Mouse (Mus musculus) C2C12 (cell line): ENCODE measurements around the gene Eps8l1. TPM values are rescaled to one million over a fixed set of nuclear protein-coding genes. Genes with fewer than 3 reads are reported as not detected.
"Not testable (repeated sequence)": the region's sequence is repeated elsewhere in the genome, so short reads cannot be mapped to it uniquely, and the experiment has no call there.

Experiments
- H3K27me3 ChIP-seq: one replicate; pipeline ENCODE4 v1.6.1; 2011; ENCODE audit not compliant: control insufficient read depth, insufficient read depth, insufficient read length
- H3K36me3 ChIP-seq: one replicate; pipeline ENCODE4 v1.6.1; 2011; ENCODE audit not compliant: control insufficient read depth, insufficient read depth
- H3K4me3 ChIP-seq: one replicate; pipeline ENCODE4 v1.5.1; 2011; ENCODE audit warnings: mild to moderate bottlenecking, control low read depth; ENCODE audit not compliant: poor library complexity, insufficient read depth, severe bottlenecking
- H3K79me2 ChIP-seq: one replicate; pipeline ENCODE4 v1.6.1; 2011; ENCODE audit not compliant: control insufficient read depth, insufficient read depth
- H3K79me3 ChIP-seq: one replicate; pipeline ENCODE4 v1.6.1; 2011; ENCODE audit warnings: low read depth, control low read depth
- H3ac ChIP-seq: one replicate; pipeline ENCODE3; 2011; ENCODE audit warnings: low read depth; ENCODE audit not compliant: control insufficient read depth, insufficient read length
- CEBPB ChIP-seq: IDR thresholded peaks from one replicate; pipeline ENCODE4 v1.6.1; 2011; ENCODE audit warnings: low read depth, mild to moderate bottlenecking, control low read depth, moderate library complexity
- CTCF ChIP-seq: IDR thresholded peaks from one replicate; pipeline ENCODE4 v1.5.1; 2011; ENCODE audit not compliant: control insufficient read depth, insufficient read depth, insufficient read length
- FOSL1 ChIP-seq: IDR thresholded peaks from one replicate; pipeline ENCODE4 v1.8.0; 2011; ENCODE audit warnings: mild to moderate bottlenecking, low read length; ENCODE audit not compliant: poor library complexity, insufficient read depth, severe bottlenecking
- MAX ChIP-seq: IDR thresholded peaks from one replicate; pipeline ENCODE4 v1.6.1; 2011; ENCODE audit warnings: mild to moderate bottlenecking, control low read depth
- MYOD1 ChIP-seq: IDR thresholded peaks from one replicate; pipeline ENCODE4 v1.6.1; 2011; ENCODE audit warnings: low read depth; ENCODE audit not compliant: control insufficient read depth, insufficient read length
- MYOG ChIP-seq: IDR thresholded peaks from one replicate; pipeline ENCODE4 v1.6.1; 2011; ENCODE audit not compliant: control insufficient read depth, insufficient read length; ENCODE audit errors: extremely low read depth
- USF1 ChIP-seq: IDR thresholded peaks from one replicate; pipeline ENCODE4 v1.6.1; 2011; ENCODE audit warnings: low read depth, mild to moderate bottlenecking, control low read depth, moderate library complexity
- long read RNA-seq, 2 experiments: library from polyadenylated mRNA; unstranded; transcript quantifications; one replicate each; pipeline ENCODE4 v2.0.0; 2019 to 2020
- polyA plus RNA-seq: library from polyadenylated mRNA; unstranded; fragments of >200 nt; fragmentation: generic; extraction: Trizol; gene quantifications from one replicate; pipeline ENCODE4 v1.2.1, GENCODE M21; 2012; ENCODE audit warnings: missing spikeins

The Eps8l1 gene
- 0.28 TPM for polyA plus RNA-seq
- long read RNA-seq, experiment 1, result 0 reads
- long read RNA-seq, experiment 2, partial matches to known transcripts, result 1 of 1 reads
- long read RNA-seq, experiment 2, other reads (novel, unspliced or antisense), result 0 of 1 reads

DNA sequence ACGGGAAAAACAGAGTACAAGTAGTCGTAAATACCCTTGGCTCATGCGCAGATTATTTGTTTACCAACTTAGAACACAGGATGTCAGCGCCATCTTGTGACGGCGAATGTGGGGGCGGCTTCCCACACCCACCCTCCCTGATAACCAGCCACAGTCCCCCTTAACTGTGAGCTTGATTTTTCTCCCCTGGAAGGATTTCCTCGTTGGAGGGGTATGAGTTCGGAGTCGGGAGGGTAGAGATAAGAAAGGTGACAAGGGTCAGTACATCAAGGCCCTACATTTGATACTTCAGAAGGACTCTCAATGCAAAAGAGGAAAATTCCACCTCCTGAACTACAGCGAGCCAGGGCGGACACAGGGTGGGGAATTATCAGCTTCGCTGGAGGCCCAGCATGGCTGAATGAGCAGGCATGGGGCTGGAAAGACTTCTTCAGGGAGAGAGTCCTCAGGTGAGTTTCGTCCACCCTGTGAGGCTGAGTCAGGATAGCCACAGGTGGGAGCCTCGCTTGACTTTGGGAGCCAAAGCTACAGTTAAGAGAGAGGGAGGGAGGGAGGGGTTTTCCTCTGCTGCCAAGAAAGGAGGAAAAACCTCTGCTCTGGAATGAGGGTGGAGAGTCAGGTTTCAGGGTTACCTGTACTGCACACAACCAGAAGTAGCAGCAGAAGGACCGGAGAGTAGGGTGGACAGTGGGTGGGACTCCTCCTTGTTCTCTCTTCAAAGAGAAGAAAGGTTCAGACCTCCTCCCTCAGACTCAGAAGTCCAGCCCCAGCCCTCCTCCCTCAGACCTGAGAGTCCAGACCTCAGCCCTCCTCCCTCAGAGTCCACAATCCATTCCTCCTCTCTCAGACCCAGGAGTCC, at the start of gene Eps8l1:
Gene Eps8l1 (plus strand): TSS at position 99 of the 859 bp plus-strand sequence.
- TF ChIP-seq CEBPB, result no peak
- no peak for TF ChIP-seq CTCF
- TF ChIP-seq MYOD1, result no peak
- TF ChIP-seq USF1, result no peak
- no peak for TF ChIP-seq MAX
- no peak for TF ChIP-seq FOSL1
- no peak for TF ChIP-seq MYOG
- Histone ChIP-seq H3K79me3 (no peaks in the 10 kb centered on the region), H3K27me3 (peaks cover 7% of the 10 kb centered on the region), H3ac (no peak within 1 kb of the TSS), H3K79me2 (no peaks in the 10 kb centered on the region), H3K36me3 (no peaks in the 10 kb centered on the region), H3K4me3 (no peak within 1 kb of the TSS)

- not testable (repeated sequence) for H3K79me2 ChIP-seq, H3K27me3 ChIP-seq, H3K36me3 ChIP-seq, H3ac ChIP-seq, H3K79me3 ChIP-seq, H3K4me3 ChIP-seq
These were observed 48.1 kb upstream of the Eps8l1 start for GRCm38 (mm10) chr7:4412406-4412805.

- Histone ChIP-seq H3K79me3 (no peaks in the 10 kb centered on the region), H3K36me3 (peaks cover 2% of the 10 kb centered on the region), H3K4me3 (no peak overlapping the region), H3ac (no peak overlapping the region), H3K27me3 (no peaks in the 10 kb centered on the region), H3K79me2 (no peaks in the 10 kb centered on the region)
- TF ChIP-seq FOSL1, result no peak
- TF ChIP-seq CTCF, result no peak
- TF ChIP-seq CEBPB, result no peak
- no peak for TF ChIP-seq MYOG
- no peak for TF ChIP-seq MAX
- TF ChIP-seq USF1, result no peak
- TF ChIP-seq MYOD1, result no peak
These were observed 40.8 kb upstream of the Eps8l1 start for GRCm38 (mm10) chr7:4419681-4420080.

DNA sequence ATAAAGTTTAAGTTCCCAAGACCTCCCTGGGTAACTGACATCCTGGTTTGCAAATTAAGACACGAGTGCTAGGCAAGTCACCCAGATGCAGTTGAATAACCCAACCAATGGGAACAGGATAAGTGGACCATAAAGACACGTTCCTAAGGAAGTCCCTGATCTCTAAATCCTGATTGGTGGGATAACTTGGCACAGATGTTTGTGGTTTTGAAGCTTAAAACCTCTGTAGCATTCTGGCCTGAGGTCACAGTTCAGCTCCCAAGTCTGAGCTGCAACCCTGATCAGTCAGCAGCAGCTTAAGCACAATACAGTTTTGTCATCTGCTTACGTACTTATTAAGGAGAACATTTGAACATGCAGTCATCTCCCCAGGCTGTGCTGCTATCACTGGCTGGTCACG, 40.2 kb upstream of the Eps8l1 start:
- peaks cover 7% of the 10 kb centered on the region for H3K36me3 ChIP-seq
- H3K79me2 ChIP-seq, result no peaks in the 10 kb centered on the region

DNA sequence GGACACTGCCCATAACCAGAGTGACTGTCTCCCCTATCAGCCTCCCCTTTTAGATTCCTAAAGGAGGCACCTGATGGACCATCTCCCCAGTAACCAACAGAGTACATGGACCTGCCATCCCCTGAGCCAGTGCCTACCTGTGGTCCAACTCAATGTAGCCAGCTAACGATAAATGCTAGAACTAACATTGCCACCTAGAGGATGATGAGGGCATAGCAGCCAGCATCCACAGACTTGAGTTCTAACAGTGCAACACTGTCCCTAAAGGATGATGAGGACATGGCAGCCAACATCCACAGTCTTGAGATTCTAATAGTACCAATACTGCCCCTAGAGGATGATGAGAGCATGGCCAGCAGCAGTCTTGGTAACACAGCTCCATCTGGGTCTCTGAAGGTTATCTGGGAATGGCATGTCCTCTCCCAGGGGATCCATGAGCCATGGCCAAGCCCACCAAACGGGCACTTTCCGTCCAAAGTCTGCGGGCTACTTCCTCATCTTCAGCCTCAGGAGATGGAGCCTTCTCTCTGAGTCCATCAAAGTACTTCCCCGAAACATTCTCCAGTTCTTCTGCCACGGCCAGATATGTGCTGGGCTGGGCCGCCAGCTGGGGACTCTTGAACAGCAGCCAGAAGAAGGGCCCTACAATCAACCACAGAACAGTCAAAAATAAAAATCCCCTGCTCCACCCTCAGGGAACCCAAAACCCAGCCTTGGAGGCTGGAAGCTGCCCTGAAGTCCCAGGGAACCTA, 33.1 kb upstream of the Eps8l1 start:
- H3ac ChIP-seq, result no peak overlapping the region
- no peak overlapping the region for H3K4me3 ChIP-seq
- peaks cover 48% of the 10 kb centered on the region for H3K36me3 ChIP-seq
- no peak for TF ChIP-seq MYOG
- peak; percentile 91 for TF ChIP-seq CTCF
- peak; percentile 26 for TF ChIP-seq MAX
- no peaks in the 10 kb centered on the region for H3K27me3 ChIP-seq
- no peaks in the 10 kb centered on the region for H3K79me3 ChIP-seq
- H3K79me2 ChIP-seq, result no peaks in the 10 kb centered on the region

More for the DNA sequence above, 40.2 kb upstream of the Eps8l1 start:
- Histone ChIP-seq H3ac (no peak overlapping the region), H3K4me3 (no peak overlapping the region), H3K79me3 (no peaks in the 10 kb centered on the region), H3K27me3 (no peaks in the 10 kb centered on the region)
- TF ChIP-seq FOSL1, result no peak
- TF ChIP-seq MYOD1, result no peak
- no peak for TF ChIP-seq CTCF
- TF ChIP-seq USF1, result no peak
- TF ChIP-seq CEBPB, result no peak
- no peak for TF ChIP-seq MAX
- no peak for TF ChIP-seq MYOG
